Mouse (Mus musculus) intestine, postnatal 0 days (tissue): ENCODE data around the gene Inpp1. TPM values are rescaled to one million over a fixed set of nuclear protein-coding genes. Genes with fewer than 3 reads are reported as not detected.

Source experiments
- ATAC-seq: fragments of 200-750 bp; cut with Nextera tagmentation; 2 replicates; pipeline ENCODE4 v1.8.0; 2017; ENCODE audit warnings: mild to moderate bottlenecking, moderate TSS enrichment, moderate library complexity
- H3K27ac ChIP-seq: fragments of 300-500 bp; sonication (generic); 2 replicates; pipeline ENCODE4 v1.5.1; 2014; ENCODE audit warnings: mild to moderate bottlenecking, low read depth, low read length, moderate library complexity
- H3K27me3 ChIP-seq: fragments of 300-500 bp; sonication (generic); replicated peaks from 2 replicates; pipeline ENCODE4 v1.6.1; 2014; ENCODE audit warnings: low read length, mixed read lengths; ENCODE audit not compliant: control insufficient read depth, insufficient read depth
- H3K36me3 ChIP-seq: fragments of 300-500 bp; sonication (generic); 2 replicates; pipeline ENCODE4 v1.6.1; 2014; ENCODE audit warnings: mild to moderate bottlenecking, moderate library complexity; ENCODE audit not compliant: control insufficient read depth, insufficient read depth
- H3K4me1 ChIP-seq: fragments of 300-500 bp; sonication (generic); replicated peaks from 2 replicates; pipeline ENCODE4 v1.6.1; 2014; ENCODE audit warnings: antibody characterized with exemption, low read length, mixed read lengths; ENCODE audit not compliant: control insufficient read depth, insufficient read depth
- H3K4me2 ChIP-seq: fragments of 300-500 bp; sonication (generic); replicated peaks from 2 replicates; pipeline ENCODE4 v1.6.1; 2014; ENCODE audit warnings: low read depth, mild to moderate bottlenecking, moderate library complexity
- H3K4me3 ChIP-seq: fragments of 300-500 bp; sonication (generic); 2 replicates; pipeline ENCODE4 v1.5.1; 2014; ENCODE audit warnings: low read depth, low read length
- H3K9ac ChIP-seq: fragments of 300-500 bp; sonication (generic); 2 replicates; pipeline ENCODE4 v1.6.1; 2014; ENCODE audit warnings: mild to moderate bottlenecking, low read depth, low read length
- H3K9me3 ChIP-seq: fragments of 300-500 bp; sonication (generic); 2 replicates; pipeline ENCODE4 v1.6.1; 2016; ENCODE audit warnings: mixed run types; ENCODE audit not compliant: control insufficient read depth
- CTCF ChIP-seq: sonication (generic); IDR thresholded peaks from 2 replicates; pipeline ENCODE4 v1.5.1; 2016; ENCODE audit warnings: low read depth, mild to moderate bottlenecking, control low read depth, antibody characterized with exemption, moderate library complexity
- WGBS: fragments of 180-500 bp; shearing (Covaris S2); extraction: QIAGEN DNeasy Blood & Tissue Kit; methylation state at CpG from one replicate; pipeline ENCODE4 v1.1.7; 2014; 5-methylcytosine and 5-hydroxymethylcytosine counted together
- polyA plus RNA-seq: library from polyadenylated mRNA; unstranded; fragments of >200 nt; fragmentation: Nextera tagmentation; extraction: Ambion mirVana; gene quantifications from 2 replicates; pipeline ENCODE4 v1.2.1, GENCODE M21; 2015

Gene Inpp1
- polyA plus RNA-seq, 1 experiment from 2014 or later, result 25.0 TPM

- no peaks in the 10 kb centered on the region for H3K9me3 ChIP-seq
- H3K27ac ChIP-seq, result no peak overlapping the region
- ATAC-seq, result no peak
- no peak overlapping the region for H3K4me2 ChIP-seq
- H3K27me3 ChIP-seq, result no peaks in the 10 kb centered on the region
- no peak overlapping the region for H3K4me3 ChIP-seq
- H3K36me3 ChIP-seq, result no peaks in the 10 kb centered on the region
- no peak for TF ChIP-seq CTCF
- 91% methylated on average over 4 of the region's 4 CpGs for WGBS
- no peak overlapping the region for H3K9ac ChIP-seq
- peaks cover 4% of the 10 kb centered on the region; the same call in 1 of the 2 replicates for H3K4me1 ChIP-seq
These were observed 29.1 kb upstream of the Inpp1 start for GRCm38 (mm10) chr1:52846556-52846955.

GRCm38 (mm10) chr1:52844782-52845665 lies 27.5 kb upstream of the Inpp1 start, which contains the start of gene Hibch:
TSS of gene Hibch (plus strand) at chr1:52844929.
- peak within 1 kb of the TSS; percentile 75 for H3K9ac ChIP-seq
- peaks cover 4% of the 10 kb centered on the region; the same call in 1 of the 2 replicates for H3K4me1 ChIP-seq
- H3K36me3 ChIP-seq, result no peaks in the 10 kb centered on the region
- peak within 1 kb of the TSS; percentile 63 for H3K27ac ChIP-seq
- H3K9me3 ChIP-seq, result no peaks in the 10 kb centered on the region
- peak; percentile 15; the same call in 1 of the 2 replicates for TF ChIP-seq CTCF
- no peaks in the 10 kb centered on the region for H3K27me3 ChIP-seq
- peak; percentile 100 for ATAC-seq
- peak within 1 kb of the TSS; percentile 51 for H3K4me3 ChIP-seq
- peak within 1 kb of the TSS; percentile 80 for H3K4me2 ChIP-seq
- 2% methylated on average over 45 of the region's 45 CpGs for WGBS

- 0 out of 2 replicates have a peak overlapping the region, but pooled peaks have one; percentile 4 for H3K4me3 ChIP-seq
- H3K27me3 ChIP-seq, result no peaks in the 10 kb centered on the region
- H3K4me1 ChIP-seq, result peaks cover 4% of the 10 kb centered on the region; the same call in 1 of the 2 replicates
- H3K4me2 ChIP-seq, result peak overlapping the region; percentile 80
- no peaks in the 10 kb centered on the region for H3K9me3 ChIP-seq
- H3K9ac ChIP-seq, result no peak overlapping the region
- peak overlapping the region; percentile 46; the same call in 1 of the 2 replicates for H3K27ac ChIP-seq
- no peaks in the 10 kb centered on the region for H3K36me3 ChIP-seq
- WGBS, result 10% methylated on average over 3 of the region's 3 CpGs
- no peak for TF ChIP-seq CTCF
- no peak for ATAC-seq
These were observed 26.9 kb upstream of the Inpp1 start for GRCm38 (mm10) chr1:52844354-52844753.

GRCm38 (mm10) chr1:52839099-52839498 lies 21.6 kb upstream of the Inpp1 start:
- Histone ChIP-seq H3K27me3 (no peaks in the 10 kb centered on the region), H3K4me2 (no peak overlapping the region), H3K36me3 (no peaks in the 10 kb centered on the region), H3K9me3 (no peaks in the 10 kb centered on the region), H3K4me1 (no peaks in the 10 kb centered on the region), H3K9ac (no peak overlapping the region), H3K4me3 (no peak overlapping the region), H3K27ac (no peak overlapping the region)
- 95% methylated on average over 3 of the region's 3 CpGs for WGBS
- TF ChIP-seq CTCF, result no peak
- ATAC-seq, result peak; percentile 82

- Histone ChIP-seq H3K4me2 (peak overlapping the region; percentile 94), H3K27me3 (no peaks in the 10 kb centered on the region), H3K9me3 (no peaks in the 10 kb centered on the region), H3K4me3 (peak overlapping the region; percentile 73), H3K36me3 (0 out of 2 replicates have a peak, but pooled peaks cover 6% of the 10 kb centered on the region), H3K27ac (no peak overlapping the region), H3K9ac (peak overlapping the region; percentile 78; the same call in 1 of the 2 replicates), H3K4me1 (no peaks in the 10 kb centered on the region)
- 4% methylated on average over 7 of the region's 7 CpGs for WGBS
- ATAC-seq, result no peak
- TF ChIP-seq CTCF, result no peak
These were observed 292 bp upstream of the Inpp1 start for GRCm38 (mm10) chr1:52817813-52818147.

- Histone ChIP-seq H3K4me2 (peak overlapping the region; percentile 94), H3K4me3 (peak overlapping the region; percentile 73), H3K9ac (no peak overlapping the region), H3K9me3 (no peaks in the 10 kb centered on the region), H3K27me3 (no peaks in the 10 kb centered on the region), H3K27ac (no peak overlapping the region), H3K4me1 (no peaks in the 10 kb centered on the region), H3K36me3 (0 out of 2 replicates have a peak, but pooled peaks cover 6% of the 10 kb centered on the region)
- ATAC-seq, result no peak
- 52% methylated on average over 13 of the region's 13 CpGs for whole genome bisulfite sequencing
- TF ChIP-seq CTCF, result no peak
These were observed 1.1 kb downstream of the Inpp1 start for GRCm38 (mm10) chr1:52816232-52816891.
